In genomic region chr8:70453852-70454251, GRCm38 (mm10) we compare ENCODE assay signal across 17 mouse cellular contexts. TPM values are rescaled to one million over a fixed set of nuclear protein-coding genes. Genes with fewer than 3 reads are reported as not detected.
DNase-seq lines count a peak whose midpoint lies in the region; ATAC-seq and TF ChIP-seq lines count a peak whose summit lies in the region.
"Had no signal": no experiment of that assay in that cellular context is flagged by ENCODE, and none has a peak within 500 bp of the region (broad histone marks: within the 10 kb centered on the region; RNA-seq: fewer than 3 reads in every experiment).

No protein-coding gene starts in this region.

- whole genome bisulfite sequencing in heart, adult 2 months, result 62% methylated on average over 5 of the region's 5 CpGs
- WGBS in lung, embryonic 14.5 days, result 85% methylated on average over 5 of the region's 5 CpGs
- 42% methylated on average over 5 of the region's 5 CpGs for WGBS in heart, embryonic 16.5 days

- peak in 1 of 2 experiments; percentile 39 for DNase-seq in heart, adult 2 months
- no peak for DNase-seq in heart, postnatal 25 days (ENCODE audit: low spot score)
- DNase-seq in lung, embryonic 14.5 days, result no peak
- no peak for DNase-seq in lung, postnatal 14 days
- peak; percentile 46 to 68 for DNase-seq in right cerebral cortex, postnatal 36 days (ENCODE audit: low spot score in 2 of 2)
- no peak for DNase-seq in spleen, adult 18-20 months
- DNase-seq in liver, result no peak
- DNase-seq: adrenal gland, postnatal 25 days; kidney, postnatal 4 days; liver, postnatal 0 days; thymus, postnatal 25 days had no signal

- no peak overlapping the region for H3K4me2 ChIP-seq in lung, embryonic 14.5 days
- H3K4me2 ChIP-seq in heart, embryonic 16.5 days (ENCODE audit: low read depth, low read length), result no peak overlapping the region
- H3K4me2 ChIP-seq: forebrain, embryonic 13.5 days had no signal

- H3K4me1 ChIP-seq in heart, adult 2 months (ENCODE audit: control insufficient read depth, insufficient read depth, low read length), result peaks cover 4% of the 10 kb centered on the region; the same call in 1 of the 2 replicates
- H3K4me1 ChIP-seq in lung, embryonic 14.5 days (ENCODE audit: insufficient read depth), result no peaks in the 10 kb centered on the region
- peaks cover 18% of the 10 kb centered on the region for H3K4me1 ChIP-seq in heart, embryonic 16.5 days (ENCODE audit: control insufficient read depth, insufficient read depth, low read length)
- H3K4me1 ChIP-seq: forebrain, embryonic 13.5 days had no signal

- no peak for TF ChIP-seq EP300 in heart, adult 2 months (IDR thresholded peaks at IDR 0.05; ENCODE audit: insufficient read depth, low read depth, low read length)

- H3K27ac ChIP-seq in heart, adult 2 months, result peak overlapping the region; percentile 49
- peak overlapping the region; percentile 50; the same call in 1 of the 2 replicates for H3K27ac ChIP-seq in lung, embryonic 14.5 days (ENCODE audit: low read depth)
- H3K27ac ChIP-seq in heart, embryonic 16.5 days (ENCODE audit: low read length), result peak overlapping the region; percentile 80
- H3K27ac ChIP-seq: forebrain, embryonic 13.5 days had no signal

- TF ChIP-seq POLR2A in heart, adult 2 months (IDR thresholded peaks at IDR 0.05; ENCODE audit: insufficient read depth, low read depth, low read length), result no peak

- no peaks in the 10 kb centered on the region for H3K79me2 ChIP-seq in heart, adult 2 months (replicated peaks; ENCODE audit: control insufficient read depth, insufficient read depth, low read length)

- H3K36me3 ChIP-seq in heart, adult 2 months (ENCODE audit: control insufficient read depth, insufficient read depth, low read length), result no peaks in the 10 kb centered on the region
- H3K36me3 ChIP-seq in lung, embryonic 14.5 days (ENCODE audit: insufficient read depth), result peaks cover 35% of the 10 kb centered on the region
- 0 out of 2 replicates have a peak, but pooled peaks cover 3% of the 10 kb centered on the region for H3K36me3 ChIP-seq in heart, embryonic 16.5 days (ENCODE audit: control insufficient read depth, insufficient read depth)

- no peak overlapping the region for H3K4me3 ChIP-seq in heart, adult 2 months
- no peak overlapping the region for H3K4me3 ChIP-seq in lung, embryonic 14.5 days (ENCODE audit: low read depth, low read length)
- no peak overlapping the region for H3K4me3 ChIP-seq in heart, embryonic 16.5 days (ENCODE audit: low read length)
- H3K4me3 ChIP-seq: forebrain, embryonic 13.5 days; myocyte had no signal

- H3K9me3 ChIP-seq in lung, embryonic 14.5 days (ENCODE audit: low read depth, low read length), result no peaks in the 10 kb centered on the region
- H3K9me3 ChIP-seq in heart, embryonic 16.5 days (replicated peaks; ENCODE audit: control insufficient read depth, low read length), result no peaks in the 10 kb centered on the region
- H3K9me3 ChIP-seq: forebrain, embryonic 13.5 days had no signal

- ATAC-seq in lung, embryonic 14.5 days (ENCODE audit: insufficient read depth), result no peak
- ATAC-seq in heart, embryonic 16.5 days (replicated peaks; ENCODE audit: extremely low read depth, insufficient read depth, low FRiP score), result 0 out of 2 replicates have a peak, but pooled peaks have one; percentile 5
- ATAC-seq: forebrain, embryonic 13.5 days; intestine, postnatal 0 days; liver, postnatal 0 days had no signal

- no peak for TF ChIP-seq CTCF in heart, adult 2 months (IDR thresholded peaks at IDR 0.05)
- TF ChIP-seq CTCF in lung, embryonic 14.5 days (IDR thresholded peaks at IDR 0.05; ENCODE audit: low read depth), result no peak

- intact Hi-C loops in heart, adult 2 months (cut with DNase I), result loop anchor here (2.0 kb wide), 1 partner anchor 19 kb away; no protein-coding TSS in a partner anchor
- intact Hi-C loops in heart, postnatal 25 days (cut with DNase I), result no loop called here

- no peak overlapping the region for H3K9ac ChIP-seq in heart, adult 2 months (ENCODE audit: low read depth, low read length)
- no peak overlapping the region for H3K9ac ChIP-seq in lung, embryonic 14.5 days
- peak overlapping the region; percentile 56 for H3K9ac ChIP-seq in heart, embryonic 16.5 days (ENCODE audit: low read length)
- H3K9ac ChIP-seq: forebrain, embryonic 13.5 days; liver, postnatal 0 days had no signal

- no peaks in the 10 kb centered on the region for H3K27me3 ChIP-seq in heart, adult 2 months (ENCODE audit: control insufficient read depth, insufficient read depth, low read length)
- H3K27me3 ChIP-seq in lung, embryonic 14.5 days (ENCODE audit: insufficient read depth, low read length), result no peaks in the 10 kb centered on the region
- no peaks in the 10 kb centered on the region for H3K27me3 ChIP-seq in heart, embryonic 16.5 days (ENCODE audit: control insufficient read depth, insufficient read depth, low read length)

RNA-seq across cellular contexts. Expression of gene Crtc1, which starts 14.5 kb away (rescaled TPM):
- 1 to 10 TPM; 7.4 to 8.1 TPM for total RNA-seq in heart, adult 2 months (2021)
- polyA plus RNA-seq in heart, adult 2 months (2012; rRNA removed), result 13.7 and 14.9 TPM in 2 replicates
- 10 to 100 TPM; 10.3 to 10.6 TPM for total RNA-seq in heart, postnatal 25 days (2021)
- 15.5 and 21.8 TPM in 2 replicates for polyA plus RNA-seq in lung, embryonic 14.5 days (2014; fragmentation: Nextera tagmentation; extraction: Ambion mirVana)
- polyA plus RNA-seq in heart, embryonic 16.5 days (2015; fragmentation: Nextera tagmentation; extraction: Ambion mirVana), result 10.2 and 10.7 TPM in 2 replicates

RNA-seq across cellular contexts. Expression of gene Klhl26, which starts 22.9 kb away (rescaled TPM):
- 1 to 10 TPM; 8.1 to 8.6 TPM for total RNA-seq in heart, adult 2 months (2021)
- 18.8 and 21.2 TPM in 2 replicates for polyA plus RNA-seq in heart, adult 2 months (2012; rRNA removed)
- 1 to 10 TPM; 7.6 to 7.7 TPM for total RNA-seq in heart, postnatal 25 days (2021)
- polyA plus RNA-seq in lung, embryonic 14.5 days (2014; fragmentation: Nextera tagmentation; extraction: Ambion mirVana), result 21.8 and 24.4 TPM in 2 replicates
- polyA plus RNA-seq in heart, embryonic 16.5 days (2015; fragmentation: Nextera tagmentation; extraction: Ambion mirVana), result 9.9 and 12.4 TPM in 2 replicates

RNA-seq across cellular contexts. Expression of gene Tmem59l, which starts 33.3 kb away (rescaled TPM):
- total RNA-seq in heart, adult 2 months (2021), result not detected
- 0.21 and 0.53 TPM in 2 replicates for polyA plus RNA-seq in heart, adult 2 months (2012; rRNA removed)
- total RNA-seq in heart, postnatal 25 days (2021), result not detected
- polyA plus RNA-seq in lung, embryonic 14.5 days (2014; fragmentation: Nextera tagmentation; extraction: Ambion mirVana), result 6.7 and 8.3 TPM in 2 replicates
- polyA plus RNA-seq in heart, embryonic 16.5 days (2015; fragmentation: Nextera tagmentation; extraction: Ambion mirVana), result 0.13 and 0.41 TPM in 2 replicates
- total RNA-seq: megakaryocyte-erythroid progenitor cell, adult 5-6 weeks; MEL had no signal
- polyA plus RNA-seq: liver, postnatal 0 days had no signal

RNA-seq across cellular contexts. Expression of gene Crlf1, which starts 39.1 kb away (rescaled TPM):
- under 1 TPM; 0.68 to 0.89 TPM for total RNA-seq in heart, adult 2 months (2021)
- 0.38 and 2.3 TPM in 2 replicates for polyA plus RNA-seq in heart, adult 2 months (2012; rRNA removed)
- under 1 TPM; 0.34 to 0.81 TPM for total RNA-seq in heart, postnatal 25 days (2021)
- 151 and 165 TPM in 2 replicates for polyA plus RNA-seq in lung, embryonic 14.5 days (2014; fragmentation: Nextera tagmentation; extraction: Ambion mirVana)
- polyA plus RNA-seq in heart, embryonic 16.5 days (2015; fragmentation: Nextera tagmentation; extraction: Ambion mirVana), result 3.2 and 17.8 TPM in 2 replicates

RNA-seq across cellular contexts. Expression of gene Rex1bd, which starts 52.7 kb away (rescaled TPM):
- total RNA-seq in heart, adult 2 months (2021), result 100 to 1,000 TPM; 111 to 118 TPM
- polyA plus RNA-seq in heart, adult 2 months (2012; rRNA removed), result 129 and 145 TPM in 2 replicates
- 100 to 1,000 TPM; 102 TPM for total RNA-seq in heart, postnatal 25 days (2021)
- 113 and 126 TPM in 2 replicates for polyA plus RNA-seq in lung, embryonic 14.5 days (2014; fragmentation: Nextera tagmentation; extraction: Ambion mirVana)
- 122 and 129 TPM in 2 replicates for polyA plus RNA-seq in heart, embryonic 16.5 days (2015; fragmentation: Nextera tagmentation; extraction: Ambion mirVana)

Comparison
In these comparisons a context has a peak if more than half of its experiments do, and no peak if none do; other contexts are left out.
1. DNase-seq: peak in right cerebral cortex, postnatal 36 days (2 of 2); none in heart, postnatal 25 days (single experiment), lung, embryonic 14.5 days (single experiment), lung, postnatal 14 days (single experiment), spleen, adult 18-20 months (0 of 2) and liver (single experiment).
2. Peak in every context shown above with its lines, with median percentiles within 50 percentile points of each other: H3K27ac ChIP-seq.